In the genomic region with DNA sequence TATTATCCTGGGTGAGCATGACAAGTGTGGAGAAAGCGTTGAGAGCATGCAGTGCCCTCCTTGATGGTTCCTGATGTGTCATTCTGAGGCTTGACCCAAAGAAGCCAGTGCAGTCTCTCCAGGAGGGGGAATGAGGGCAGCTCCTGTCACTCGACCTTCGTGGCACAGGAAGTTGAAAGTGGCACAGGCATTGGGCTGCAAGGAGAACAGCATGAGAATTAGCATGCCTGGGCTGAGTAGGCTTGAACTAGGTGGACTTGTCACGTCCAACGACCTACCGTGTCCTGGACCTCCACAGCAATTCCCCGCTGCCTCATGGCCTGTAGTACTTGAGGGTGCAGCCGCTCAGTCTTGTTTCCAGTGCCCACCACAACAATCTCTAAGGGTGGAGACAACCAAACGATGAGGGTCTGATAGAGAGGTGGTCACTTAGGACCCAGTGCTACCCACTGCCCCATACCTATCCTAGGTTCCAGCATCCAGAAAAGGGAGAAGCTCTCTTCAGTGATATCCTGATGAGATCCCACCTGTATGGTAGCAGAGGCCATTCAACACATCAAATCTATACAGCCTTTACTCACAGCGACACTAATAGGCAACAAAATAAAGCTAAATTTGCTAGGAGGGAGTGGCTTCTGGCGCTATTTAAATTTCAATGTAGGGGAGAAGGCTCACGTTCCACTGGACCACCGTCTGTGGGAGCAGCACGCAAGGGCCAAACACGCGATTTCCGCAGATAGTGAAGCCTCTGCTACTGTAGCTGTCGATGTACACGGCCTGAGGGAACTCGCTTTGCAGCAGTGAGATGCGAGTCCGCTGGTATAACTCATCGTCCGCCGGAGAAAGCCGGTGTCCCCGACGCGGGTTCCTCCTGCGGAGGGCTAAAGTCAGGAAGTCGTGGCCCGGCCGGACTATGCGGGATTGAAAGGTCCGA, we compare ENCODE assay signal across 8 mouse cellular contexts. TPM values are rescaled to one million over a fixed set of nuclear protein-coding genes. Genes with fewer than 3 reads are reported as not detected.
A peak's percentile ranks its signal among the peaks of the same experiment; 100 is the strongest.
DNase-seq lines count a peak whose midpoint lies in the region; ATAC-seq lines count a peak whose summit lies in the region.

No protein-coding gene starts in this region.

- peak overlapping the region; percentile 63; the same call in 1 of the 2 replicates for H3K27ac ChIP-seq in neural tube, embryonic 11.5 days (ENCODE audit: low read depth, low read length)
- peak overlapping the region; percentile 98 for H3K27ac ChIP-seq in hindbrain, embryonic 16.5 days (ENCODE audit: low read depth, low read length)
- H3K27ac ChIP-seq in midbrain, embryonic 14.5 days (replicated peaks; ENCODE audit: low read depth, low read length) = peak overlapping the region; percentile 96

- ATAC-seq in neural tube, embryonic 11.5 days (ENCODE audit: insufficient read depth, low FRiP score, low TSS enrichment) = no peak
- no peak for ATAC-seq in hindbrain, embryonic 16.5 days
- ATAC-seq in midbrain, embryonic 14.5 days (ENCODE audit: low FRiP score, low TSS enrichment) = no peak

- peaks cover 28% of the 10 kb centered on the region for H3K4me1 ChIP-seq in neural tube, embryonic 11.5 days (ENCODE audit: control insufficient read depth, insufficient read depth, low read length)
- H3K4me1 ChIP-seq in hindbrain, embryonic 16.5 days (ENCODE audit: control insufficient read depth, insufficient read depth, low read depth, low read length) = peaks cover 42% of the 10 kb centered on the region
- H3K4me1 ChIP-seq in midbrain, embryonic 14.5 days (ENCODE audit: control insufficient read depth, insufficient read depth, low read length) = peaks cover 34% of the 10 kb centered on the region

- H3K9ac ChIP-seq in neural tube, embryonic 11.5 days (ENCODE audit: low read length) = peak overlapping the region; percentile 73
- peak overlapping the region; percentile 95 for H3K9ac ChIP-seq in hindbrain, embryonic 16.5 days (ENCODE audit: low read depth, low read length)
- peak overlapping the region; percentile 84 for H3K9ac ChIP-seq in midbrain, embryonic 14.5 days (replicated peaks; ENCODE audit: low read length)

- H3K36me3 ChIP-seq in neural tube, embryonic 11.5 days (ENCODE audit: control insufficient read depth, insufficient read depth, low read length) = peaks cover 7% of the 10 kb centered on the region
- peaks cover 23% of the 10 kb centered on the region for H3K36me3 ChIP-seq in hindbrain, embryonic 16.5 days (ENCODE audit: control insufficient read depth, insufficient read depth, low read length)
- H3K36me3 ChIP-seq in midbrain, embryonic 14.5 days (ENCODE audit: control insufficient read depth, insufficient read depth, low read length) = peaks cover 44% of the 10 kb centered on the region

- no peaks in the 10 kb centered on the region for H3K9me3 ChIP-seq in neural tube, embryonic 11.5 days (ENCODE audit: control insufficient read depth, low read length)
- H3K9me3 ChIP-seq in hindbrain, embryonic 16.5 days (ENCODE audit: control insufficient read depth, low read length) = no peaks in the 10 kb centered on the region
- no peaks in the 10 kb centered on the region for H3K9me3 ChIP-seq in midbrain, embryonic 14.5 days (ENCODE audit: control insufficient read depth, low read length)

- peak; percentile 46 for DNase-seq in adrenal gland, adult 2 months
- DNase-seq in adrenal gland, postnatal 36 days = no peak
- DNase-seq in neural tube, embryonic 11.5 days (ENCODE audit: low spot score) = no peak
- DNase-seq in neural tube, embryonic 10.5 days (ENCODE audit: extremely low spot score, low spot score) = no peak
- DNase-seq in midbrain, embryonic 14.5 days = no peak
- no peak for DNase-seq in c-Kit-positive CD71-positive TER-119-positive erythroid progenitor cells, embryonic 14.5 days (ENCODE audit: low spot score)
- DNase-seq in embryo, embryonic 10.5 days (ENCODE audit: low spot score) = no peak

- 13% methylated on average over 35 of the region's 35 CpGs for WGBS in neural tube, embryonic 11.5 days
- WGBS in hindbrain, embryonic 16.5 days = 11% methylated on average over 35 of the region's 35 CpGs
- 12% methylated on average over 35 of the region's 35 CpGs for whole genome bisulfite sequencing in midbrain, embryonic 14.5 days

- H3K27me3 ChIP-seq in neural tube, embryonic 11.5 days (ENCODE audit: control insufficient read depth, insufficient read depth, low read length) = no peaks in the 10 kb centered on the region
- H3K27me3 ChIP-seq in hindbrain, embryonic 16.5 days (replicated peaks; ENCODE audit: control insufficient read depth, insufficient read depth, low read length) = no peaks in the 10 kb centered on the region
- H3K27me3 ChIP-seq in midbrain, embryonic 14.5 days (ENCODE audit: control insufficient read depth, insufficient read depth, low read length) = no peaks in the 10 kb centered on the region

- peak overlapping the region; percentile 62 for H3K4me3 ChIP-seq in neural tube, embryonic 11.5 days (ENCODE audit: low read depth, low read length)
- H3K4me3 ChIP-seq in hindbrain, embryonic 16.5 days (ENCODE audit: low read length) = peak overlapping the region; percentile 86
- H3K4me3 ChIP-seq in midbrain, embryonic 14.5 days (replicated peaks; ENCODE audit: low read depth, low read length) = peak overlapping the region; percentile 73

- peak overlapping the region; percentile 99 for H3K4me2 ChIP-seq in neural tube, embryonic 11.5 days (ENCODE audit: low read depth)
- peak overlapping the region; percentile 99 for H3K4me2 ChIP-seq in hindbrain, embryonic 16.5 days (ENCODE audit: low read length)
- H3K4me2 ChIP-seq in midbrain, embryonic 14.5 days (ENCODE audit: low read length) = peak overlapping the region; percentile 100

RNA-seq across cellular contexts. Expression of gene Ndufaf3, which starts 1.1 kb away (rescaled TPM):
- total RNA-seq in adrenal gland, adult 2 months (2021) = 10 to 100 TPM; 60.7 to 68.7 TPM
- polyA plus RNA-seq in adrenal gland, adult 2 months (2012; rRNA removed) = 76.7 and 98.4 TPM in 2 replicates
- total RNA-seq in adrenal gland, postnatal 36 days (2021) = 10 to 100 TPM; 63.6 to 75.4 TPM
- 52.1 and 58.2 TPM in 2 replicates for polyA plus RNA-seq in neural tube, embryonic 11.5 days (2014; fragmentation: Nextera tagmentation; extraction: Ambion mirVana)
- polyA plus RNA-seq in hindbrain, embryonic 16.5 days (2015; fragmentation: Nextera tagmentation; extraction: Ambion mirVana) = 71.8 and 78.2 TPM in 2 replicates
- 76.7 and 86.2 TPM in 2 replicates for polyA plus RNA-seq in midbrain, embryonic 14.5 days (2014; fragmentation: Nextera tagmentation; extraction: Ambion mirVana)

RNA-seq across cellular contexts. Expression of gene Dalrd3, which starts 3.5 kb away (rescaled TPM):
- 10 to 100 TPM; 67.2 to 70.7 TPM for total RNA-seq in adrenal gland, adult 2 months (2021)
- 325 and 372 TPM in 2 replicates for polyA plus RNA-seq in adrenal gland, adult 2 months (2012; rRNA removed)
- total RNA-seq in adrenal gland, postnatal 36 days (2021) = 10 to 100 TPM; 61.1 to 72.7 TPM
- 173 and 190 TPM in 2 replicates for polyA plus RNA-seq in neural tube, embryonic 11.5 days (2014; fragmentation: Nextera tagmentation; extraction: Ambion mirVana)
- 328 and 331 TPM in 2 replicates for polyA plus RNA-seq in hindbrain, embryonic 16.5 days (2015; fragmentation: Nextera tagmentation; extraction: Ambion mirVana)
- 263 and 271 TPM in 2 replicates for polyA plus RNA-seq in midbrain, embryonic 14.5 days (2014; fragmentation: Nextera tagmentation; extraction: Ambion mirVana)

RNA-seq across cellular contexts. Expression of gene Impdh2, which starts 6.1 kb away (rescaled TPM):
- 100 to 1,000 TPM in 1 of 2 experiments, 10 to 100 TPM in 1; 75.6 to 123 TPM for total RNA-seq in adrenal gland, adult 2 months (2021)
- 93.8 and 121 TPM in 2 replicates for polyA plus RNA-seq in adrenal gland, adult 2 months (2012; rRNA removed)
- 100 to 1,000 TPM in 1 of 2 experiments, 10 to 100 TPM in 1; 76.8 to 118 TPM for total RNA-seq in adrenal gland, postnatal 36 days (2021)
- polyA plus RNA-seq in neural tube, embryonic 11.5 days (2014; fragmentation: Nextera tagmentation; extraction: Ambion mirVana) = 179 and 189 TPM in 2 replicates
- polyA plus RNA-seq in hindbrain, embryonic 16.5 days (2015; fragmentation: Nextera tagmentation; extraction: Ambion mirVana) = 101 and 110 TPM in 2 replicates
- polyA plus RNA-seq in midbrain, embryonic 14.5 days (2014; fragmentation: Nextera tagmentation; extraction: Ambion mirVana) = 99.3 and 107 TPM in 2 replicates

RNA-seq across cellular contexts. Expression of gene Wdr6, which starts 12.4 kb away (rescaled TPM):
- 100 to 1,000 TPM in 1 of 2 experiments, 10 to 100 TPM in 1; 91.5 to 126 TPM for total RNA-seq in adrenal gland, adult 2 months (2021)
- 132 and 151 TPM in 2 replicates for polyA plus RNA-seq in adrenal gland, adult 2 months (2012; rRNA removed)
- 100 to 1,000 TPM; 119 to 121 TPM for total RNA-seq in adrenal gland, postnatal 36 days (2021)
- polyA plus RNA-seq in neural tube, embryonic 11.5 days (2014; fragmentation: Nextera tagmentation; extraction: Ambion mirVana) = 166 and 179 TPM in 2 replicates
- polyA plus RNA-seq in hindbrain, embryonic 16.5 days (2015; fragmentation: Nextera tagmentation; extraction: Ambion mirVana) = 326 and 352 TPM in 2 replicates
- 273 and 274 TPM in 2 replicates for polyA plus RNA-seq in midbrain, embryonic 14.5 days (2014; fragmentation: Nextera tagmentation; extraction: Ambion mirVana)

RNA-seq across cellular contexts. Expression of gene P4htm, which starts 31.3 kb away (rescaled TPM):
- 1 to 10 TPM; 7.1 to 8.3 TPM for total RNA-seq in adrenal gland, adult 2 months (2021)
- polyA plus RNA-seq in adrenal gland, adult 2 months (2012; rRNA removed) = 14.7 and 17.2 TPM in 2 replicates
- total RNA-seq in adrenal gland, postnatal 36 days (2021) = 1 to 10 TPM; 5.6 to 6.3 TPM
- polyA plus RNA-seq in neural tube, embryonic 11.5 days (2014; fragmentation: Nextera tagmentation; extraction: Ambion mirVana) = 10.5 and 11.7 TPM in 2 replicates
- 40.1 and 40.2 TPM in 2 replicates for polyA plus RNA-seq in hindbrain, embryonic 16.5 days (2015; fragmentation: Nextera tagmentation; extraction: Ambion mirVana)
- 27.0 and 30.5 TPM in 2 replicates for polyA plus RNA-seq in midbrain, embryonic 14.5 days (2014; fragmentation: Nextera tagmentation; extraction: Ambion mirVana)
